Mouse (Mus musculus): ENCODE measurements around the gene Sufu.
A peak's percentile ranks its signal among the peaks of the same experiment; 100 is the strongest.

Sufu gene

GRCm38 (mm10) chr19:46396686-46397435 is at the start of gene Sufu:
TSS of gene Sufu (plus strand) at chr19:46396896.
- peak; percentile 99 for DNase-seq

- no peak for DNase-seq
Measured at GRCm38 (mm10) chr19:46347146-46347545, 49.5 kb upstream of the Sufu start.

- no peak for DNase-seq
Measured at GRCm38 (mm10) chr19:46347936-46348668, 48.6 kb upstream of the Sufu start.

- peak; percentile 53 for DNase-seq
Measured at GRCm38 (mm10) chr19:46348761-46349458, 47.8 kb upstream of the Sufu start.

- no peak for DNase-seq
Measured at GRCm38 (mm10) chr19:46349550-46349949, 47.1 kb upstream of the Sufu start.

GRCm38 (mm10) chr19:46350168-46350932 is 46.3 kb upstream of the Sufu start, which contains the start of gene 2310034G01Rik:
TSS of gene 2310034G01Rik (minus strand) at chr19:46350302.
- no peak for DNase-seq

GRCm38 (mm10) chr19:46356701-46357138 is 40.0 kb upstream of the Sufu start:
- peak; percentile 92 for DNase-seq

- DNase-seq: no peak
Measured at GRCm38 (mm10) chr19:46357344-46358280, 39.1 kb upstream of the Sufu start.

GRCm38 (mm10) chr19:46358381-46358780 is 38.3 kb upstream of the Sufu start:
- DNase-seq: no peak

GRCm38 (mm10) chr19:46362104-46362503 is 34.6 kb upstream of the Sufu start:
- no peak for DNase-seq

GRCm38 (mm10) chr19:46363294-46364009 is 33.2 kb upstream of the Sufu start:
- DNase-seq: no peak

GRCm38 (mm10) chr19:46367798-46368590 is 28.7 kb upstream of the Sufu start:
- no peak for DNase-seq

GRCm38 (mm10) chr19:46369204-46369603 is 27.5 kb upstream of the Sufu start:
- peak; percentile 72 for DNase-seq

- DNase-seq: no peak
Measured at GRCm38 (mm10) chr19:46374477-46375088, 22.1 kb upstream of the Sufu start.

GRCm38 (mm10) chr19:46375489-46375888 is 21.2 kb upstream of the Sufu start:
- DNase-seq: no peak

- DNase-seq: no peak
Measured at GRCm38 (mm10) chr19:46375891-46376290, 20.8 kb upstream of the Sufu start.

- peak; percentile 59 for DNase-seq
Measured at GRCm38 (mm10) chr19:46382275-46382674, 14.4 kb upstream of the Sufu start.

- DNase-seq: peak; percentile 40
Measured at GRCm38 (mm10) chr19:46389872-46390271, 6.8 kb upstream of the Sufu start.

- DNase-seq: peak; percentile 61
Measured at GRCm38 (mm10) chr19:46392018-46392417, 4.7 kb upstream of the Sufu start.

Data from kidney, adult 9 months (tissue).